Mouse (Mus musculus): ENCODE results near the gene Ints5.

DNA sequence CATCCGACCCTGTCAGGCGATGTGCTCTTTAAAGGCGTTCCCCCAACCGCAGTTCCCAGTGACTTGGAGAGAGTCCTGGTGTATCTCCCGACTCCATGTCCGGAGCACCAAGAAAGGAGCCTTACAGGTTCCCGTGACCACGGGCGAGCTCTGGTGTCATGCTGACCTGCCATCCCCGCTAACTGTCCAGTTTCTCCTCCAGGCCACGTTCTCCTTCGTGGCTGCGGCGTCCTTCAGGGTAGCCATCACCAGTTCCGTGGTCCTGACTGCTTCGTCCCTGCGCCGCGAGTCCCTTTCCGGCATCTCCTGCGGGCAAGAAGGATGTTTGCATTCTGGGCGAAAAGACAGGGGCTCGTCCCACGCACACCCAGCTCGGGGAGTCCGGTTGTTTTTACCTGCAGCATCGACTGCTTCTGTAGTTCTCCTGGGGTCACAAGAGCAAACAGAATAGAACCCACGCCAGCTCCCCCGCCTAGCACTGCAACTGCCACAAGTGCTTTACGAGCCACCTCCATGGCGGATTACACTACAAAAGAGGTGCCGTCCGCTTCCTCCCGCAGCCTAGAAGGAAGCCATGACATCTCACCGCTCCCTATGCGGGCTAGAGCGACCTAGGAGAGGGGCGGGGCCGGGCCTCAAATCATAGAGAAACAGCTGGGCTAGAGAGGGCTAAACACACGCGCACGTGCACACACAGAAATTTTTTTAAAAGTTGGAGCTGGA is 12.3 kb upstream of the Ints5 start, which contains the start of gene Uqcc3:
- TF ChIP-seq CTCF (IDR thresholded peaks at IDR 0.05) (no peak), EP300 (IDR thresholded peaks at IDR 0.05) (0 out of 2 replicates have a peak, but pooled peaks have one; percentile 12)
